Mouse (Mus musculus): ENCODE data around the gene Tpst2. TPM values are rescaled to one million over a fixed set of nuclear protein-coding genes. Genes with fewer than 3 reads are reported as not detected.

Gene Tpst2
- polyA plus RNA-seq, 1 experiment from 2014 or later, result 35.6 TPM

Other genes starting within 250 kb of the Tpst2 start
- gene Cryba4, start 24.2 kb upstream of the Tpst2 start, polyA plus RNA-seq (2015; fragmentation: Nextera tagmentation; extraction: Ambion mirVana), result 1.2 and 1.3 TPM in 2 replicates
- 6.6 and 7.7 TPM in 2 replicates for gene Crybb1, start 20.9 kb upstream of the Tpst2 start, polyA plus RNA-seq (2015; fragmentation: Nextera tagmentation; extraction: Ambion mirVana)
- 31.9 and 34.6 TPM in 2 replicates for gene Tfip11, start 49.7 kb downstream of the Tpst2 start, polyA plus RNA-seq (2015; fragmentation: Nextera tagmentation; extraction: Ambion mirVana)
- gene Srrd, start 66.3 kb downstream of the Tpst2 start, polyA plus RNA-seq (2015; fragmentation: Nextera tagmentation; extraction: Ambion mirVana), result 58.3 and 60.8 TPM in 2 replicates
- gene Hps4, start 66.4 kb downstream of the Tpst2 start, polyA plus RNA-seq (2015; fragmentation: Nextera tagmentation; extraction: Ambion mirVana), result 37.4 and 39.6 TPM in 2 replicates
- 0.17 and 0.21 TPM in 2 replicates for gene Gm6583, start 79.3 kb downstream of the Tpst2 start, polyA plus RNA-seq (2015; fragmentation: Nextera tagmentation; extraction: Ambion mirVana)
- gene Asphd2, start 118.2 kb downstream of the Tpst2 start, polyA plus RNA-seq (2015; fragmentation: Nextera tagmentation; extraction: Ambion mirVana), result 29.5 and 37.0 TPM in 2 replicates
- gene Gm6588, start 172.7 kb downstream of the Tpst2 start, polyA plus RNA-seq (2015; fragmentation: Nextera tagmentation; extraction: Ambion mirVana), result 0.62 and 0.68 TPM in 2 replicates

Measured in hindbrain, embryonic 16.5 days (tissue).